Mouse (Mus musculus): Measurements from ENCODE around the gene Gm10521. TPM values are rescaled to one million over a fixed set of nuclear protein-coding genes. Genes with fewer than 3 reads are reported as not detected.

Gene Gm10521
- total RNA-seq, 2 experiments from 2014 or later: 0.14 to 0.18 TPM

DNA sequence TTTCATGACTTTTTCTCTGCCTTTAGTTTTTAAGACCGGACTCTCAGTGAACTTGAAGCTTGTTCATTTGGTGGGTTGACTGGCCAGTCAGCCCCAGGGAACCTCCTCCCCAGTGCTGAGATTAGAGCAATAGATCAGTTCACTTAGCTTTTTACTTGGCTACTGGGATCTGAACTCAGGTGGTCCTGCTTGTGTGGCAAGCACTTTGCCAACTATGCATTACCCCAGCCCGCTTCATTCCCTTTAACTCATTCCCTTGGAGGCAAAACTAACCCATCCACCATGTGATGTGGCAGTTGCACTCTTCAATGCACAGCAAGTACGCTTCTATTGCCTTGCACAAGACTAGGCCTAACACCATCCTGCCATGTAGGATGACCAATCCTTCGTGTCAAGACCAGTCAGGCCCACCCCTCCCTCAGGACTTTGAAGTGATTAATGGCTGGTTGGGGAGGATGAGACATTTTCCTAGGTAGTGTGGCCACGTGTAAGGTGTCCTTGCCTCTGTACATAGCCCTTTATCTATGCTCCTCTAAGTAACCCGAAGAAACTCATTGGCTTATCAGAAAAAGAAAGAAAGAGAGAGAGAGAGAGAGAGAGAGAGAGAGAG is 24.5 kb downstream of the Gm10521 start:
- no peak overlapping the region for H3K4me3 ChIP-seq
- intact Hi-C loops (cut with DNase I): no loop called here
- no peak overlapping the region for H3K27ac ChIP-seq
- no peak for DNase-seq (ENCODE audit: extremely low spot score in 1 of 2, low spot score in 2 of 2)
- no peak for TF ChIP-seq CTCF (IDR thresholded peaks at IDR 0.05)

- no peak for TF ChIP-seq CTCF (IDR thresholded peaks at IDR 0.05)
- no peak overlapping the region for H3K4me3 ChIP-seq
- H3K27ac ChIP-seq: no peak overlapping the region
- intact Hi-C loops (cut with DNase I): no loop called here
- no peak for DNase-seq (ENCODE audit: extremely low spot score in 1 of 2, low spot score in 2 of 2)
Observed at GRCm38 (mm10) chr1:171920989-171921621, 25.6 kb downstream of the Gm10521 start.

DNA sequence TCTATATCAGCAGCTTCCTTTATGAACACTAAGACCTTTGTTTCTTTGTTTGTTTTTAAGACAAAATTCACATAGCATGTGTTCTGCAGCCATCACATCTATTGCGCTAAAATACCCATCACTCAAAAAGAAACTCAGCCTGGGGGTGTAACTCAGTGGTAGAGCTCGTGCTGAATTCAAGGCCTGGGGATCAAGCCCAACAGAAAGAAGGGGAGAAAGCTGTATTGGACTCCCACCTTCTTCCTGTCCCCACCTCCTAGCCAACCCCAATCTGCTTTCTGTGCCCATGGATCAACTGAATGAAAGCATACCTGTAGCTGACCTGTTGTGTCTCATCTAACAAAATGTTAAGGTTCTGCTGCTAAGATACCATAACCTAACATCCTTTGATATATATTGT is 26.2 kb downstream of the Gm10521 start:
- Histone ChIP-seq H3K27ac (no peak overlapping the region), H3K4me3 (no peak overlapping the region)
- intact Hi-C loops (cut with DNase I): no loop called here
- DNase-seq (ENCODE audit: extremely low spot score in 1 of 2, low spot score in 2 of 2): no peak
- no peak for TF ChIP-seq CTCF (IDR thresholded peaks at IDR 0.05)

GRCm38 (mm10) chr1:171922844-171923243 is 27.4 kb downstream of the Gm10521 start:
- no peak for TF ChIP-seq CTCF (IDR thresholded peaks at IDR 0.05)
- no peak overlapping the region for H3K27ac ChIP-seq
- intact Hi-C loops (cut with DNase I): no loop called here

DNA sequence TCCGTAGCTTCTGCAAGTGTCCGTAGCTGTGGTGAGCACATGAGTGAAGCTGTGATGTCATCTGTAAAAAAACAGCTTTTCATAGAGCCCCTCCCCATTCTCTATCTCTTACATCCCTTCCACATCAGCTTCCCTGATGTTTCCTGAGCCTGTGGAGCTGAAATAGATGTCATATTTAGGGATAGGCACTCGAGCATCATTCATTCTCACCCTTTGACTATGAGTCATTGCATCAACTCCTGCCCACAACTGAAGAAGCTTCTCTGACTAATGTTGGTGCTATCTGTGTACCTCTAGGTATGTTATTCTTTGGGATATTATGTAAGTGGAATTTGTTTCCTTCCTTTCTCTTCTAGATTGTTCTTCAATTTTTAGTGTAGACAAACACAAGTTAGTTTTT is 29.4 kb downstream of the Gm10521 start:
- DNase-seq (ENCODE audit: extremely low spot score in 1 of 2, low spot score in 2 of 2): no peak
- Histone ChIP-seq H3K4me3 (no peak overlapping the region), H3K27ac (no peak overlapping the region)
- intact Hi-C loops (cut with DNase I): no loop called here
- no peak for TF ChIP-seq CTCF (IDR thresholded peaks at IDR 0.05)

More at GRCm38 (mm10) chr1:171922844-171923243, 27.4 kb downstream of the Gm10521 start:
- H3K4me3 ChIP-seq: no peak overlapping the region
- no peak for DNase-seq (ENCODE audit: extremely low spot score in 1 of 2, low spot score in 2 of 2)

DNA sequence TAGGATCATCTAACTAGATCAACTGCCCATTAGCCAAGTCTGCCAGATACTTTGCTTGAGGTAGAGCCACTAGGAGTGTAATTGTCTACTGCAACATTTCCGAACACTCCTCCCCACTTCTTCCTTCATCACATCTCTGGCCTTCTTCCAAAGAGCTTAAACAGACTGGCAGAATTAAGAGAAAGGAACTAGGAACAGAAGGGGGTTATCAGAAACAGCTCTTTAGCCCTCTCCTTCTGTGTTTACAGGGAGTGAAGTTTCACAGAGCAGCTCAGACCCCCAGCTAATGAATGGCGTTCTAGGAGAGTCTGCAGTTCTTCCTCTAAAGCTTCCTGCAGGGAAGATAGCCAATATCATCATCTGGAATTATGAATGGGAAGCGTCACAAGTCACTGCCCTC is 38.4 kb downstream of the Gm10521 start:
- DNase-seq (ENCODE audit: extremely low spot score in 1 of 2, low spot score in 2 of 2): no peak
- no peak overlapping the region for H3K27ac ChIP-seq
- no peak overlapping the region for H3K4me3 ChIP-seq
- intact Hi-C loops (cut with DNase I): no loop called here
- no peak for TF ChIP-seq CTCF (IDR thresholded peaks at IDR 0.05)

GRCm38 (mm10) chr1:171938952-171939948 is 43.8 kb downstream of the Gm10521 start:
- TF ChIP-seq CTCF (IDR thresholded peaks at IDR 0.05): no peak
- H3K27ac ChIP-seq: no peak overlapping the region
- H3K4me3 ChIP-seq: no peak overlapping the region
- intact Hi-C loops (cut with DNase I): no loop called here
- no peak for DNase-seq (ENCODE audit: extremely low spot score in 1 of 2, low spot score in 2 of 2)

DNA sequence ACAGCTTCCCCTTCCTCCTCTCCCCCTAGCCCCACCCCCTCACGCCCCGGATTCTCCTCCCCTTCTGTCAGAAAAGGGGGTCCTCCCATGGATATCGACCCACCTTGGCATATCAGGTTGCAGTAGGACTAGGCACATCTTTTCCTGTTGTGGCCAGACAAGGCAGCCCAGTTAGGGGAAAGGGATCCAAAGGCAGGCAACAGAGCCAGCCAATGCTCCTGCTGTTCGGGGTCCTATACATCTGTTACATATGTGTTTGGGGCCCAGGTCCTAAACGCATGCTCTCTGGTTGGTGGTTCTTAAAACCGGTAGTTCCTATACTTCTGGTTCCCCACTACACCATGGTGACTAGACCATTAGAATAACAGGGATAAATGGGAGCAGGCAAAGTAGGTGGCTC is 45.2 kb downstream of the Gm10521 start:
- Histone ChIP-seq H3K27ac (no peak overlapping the region), H3K4me3 (no peak overlapping the region)
- intact Hi-C loops (cut with DNase I): no loop called here
- DNase-seq (ENCODE audit: extremely low spot score in 1 of 2, low spot score in 2 of 2): no peak
- no peak for TF ChIP-seq CTCF (IDR thresholded peaks at IDR 0.05)

DNA sequence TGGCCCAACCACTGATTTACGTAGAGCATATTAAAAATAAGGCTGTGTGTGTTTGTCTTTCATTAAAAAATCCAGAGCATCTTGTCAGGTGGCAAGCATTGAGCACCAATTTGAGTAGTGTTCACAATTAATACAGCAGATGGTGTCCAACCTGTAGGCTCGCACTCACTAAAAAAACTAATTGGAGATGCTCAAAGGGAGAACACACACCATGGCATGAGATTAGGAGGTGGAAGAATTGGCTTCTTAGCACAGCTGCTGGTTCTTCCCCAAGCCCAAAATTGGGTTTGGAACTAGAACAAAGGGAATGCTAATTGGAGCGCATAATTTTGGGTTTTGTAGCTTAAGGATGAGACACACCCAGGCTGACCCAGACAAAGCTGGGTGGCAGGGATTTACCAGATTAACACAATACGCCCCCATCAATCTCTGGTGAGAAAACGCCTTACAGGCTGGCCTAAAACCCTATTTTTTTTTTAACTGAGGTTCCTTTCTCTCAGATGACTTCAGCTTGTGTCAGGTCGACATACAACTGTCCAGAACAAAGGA is 51.1 kb downstream of the Gm10521 start:
- no peak overlapping the region for H3K27ac ChIP-seq
- no peak overlapping the region for H3K4me3 ChIP-seq
- no peak for DNase-seq (ENCODE audit: extremely low spot score in 1 of 2, low spot score in 2 of 2)
- TF ChIP-seq CTCF (IDR thresholded peaks at IDR 0.05): no peak
- intact Hi-C loops (cut with DNase I): no loop called here

Other genes starting within 250 kb of the Gm10521 start
- under 1 TPM in 1 of 2 experiments, not detected in 1; 0.40 TPM for gene Slamf7, start 242.6 kb upstream of the Gm10521 start, total RNA-seq (2021)
- under 1 TPM; 0.38 to 0.40 TPM for gene Cd48, start 213.7 kb upstream of the Gm10521 start, total RNA-seq (2021)
- under 1 TPM; 0.52 to 0.68 TPM for gene Slamf1, start 128.5 kb upstream of the Gm10521 start, total RNA-seq (2021)
- gene Cd84, start 56.0 kb upstream of the Gm10521 start, total RNA-seq (2021): 1 to 10 TPM; 1.9 to 2.1 TPM
- gene Slamf6, start 21.9 kb downstream of the Gm10521 start, total RNA-seq (2021): under 1 TPM; 0.12 to 0.41 TPM
- 10 to 100 TPM; 12.5 to 14.5 TPM for gene Vangl2, start 132.8 kb downstream of the Gm10521 start, total RNA-seq (2021)
- gene Nhlh1, start 161.9 kb downstream of the Gm10521 start, total RNA-seq (2021): under 1 TPM; 0.18 to 0.49 TPM
- 100 to 1,000 TPM; 138 to 147 TPM for gene Copa, start 186.9 kb downstream of the Gm10521 start, total RNA-seq (2021)
- 10 to 100 TPM; 61.5 to 65.4 TPM for gene Ncstn, start 187.1 kb downstream of the Gm10521 start, total RNA-seq (2021)
- 10 to 100 TPM; 82.8 to 92.4 TPM for gene Pex19, start 231.1 kb downstream of the Gm10521 start, total RNA-seq (2021)